Mouse (Mus musculus) ES-Bruce4 (cell line): ENCODE data around the gene Kcnn3. TPM values are rescaled to one million over a fixed set of nuclear protein-coding genes. Genes with fewer than 3 reads are reported as not detected.

Experiments used
- H3K27ac ChIP-seq: 2 replicates; pipeline ENCODE4 v1.5.1; 2012; ENCODE audit warnings: low read length, inconsistent platforms; ENCODE audit not compliant: insufficient read depth
- H3K27me3 ChIP-seq: 2 replicates; pipeline ENCODE4 v1.6.1; 2012; ENCODE audit warnings: mild to moderate bottlenecking, low read length, inconsistent platforms; ENCODE audit not compliant: control insufficient read depth, poor library complexity, insufficient read depth, severe bottlenecking
- H3K36me3 ChIP-seq: 2 replicates; pipeline ENCODE4 v1.6.1; 2012; ENCODE audit warnings: inconsistent platforms, mild to moderate bottlenecking, low read length, moderate library complexity; ENCODE audit not compliant: control insufficient read depth, poor library complexity, insufficient read depth, severe bottlenecking
- H3K4me1 ChIP-seq: one replicate; pipeline ENCODE4 v1.8.1; 2011; ENCODE audit warnings: low read length; ENCODE audit not compliant: control insufficient read depth, insufficient read depth
- H3K4me3 ChIP-seq: 2 replicates; pipeline ENCODE4 v1.5.1; 2011; ENCODE audit warnings: low read depth, mild to moderate bottlenecking, low read length
- H3K9ac ChIP-seq: 2 replicates; pipeline ENCODE4 v1.6.1; 2012; ENCODE audit warnings: low read depth, mild to moderate bottlenecking, inconsistent platforms; ENCODE audit not compliant: poor library complexity, severe bottlenecking
- H3K9me3 ChIP-seq: replicated peaks from 2 replicates; pipeline ENCODE4 v1.6.1; 2012; ENCODE audit warnings: mild to moderate bottlenecking, low read length, inconsistent platforms; ENCODE audit not compliant: control insufficient read depth, poor library complexity, insufficient read depth, severe bottlenecking
- CTCF ChIP-seq: IDR thresholded peaks from one replicate; pipeline ENCODE4 v1.8.1; 2011; ENCODE audit warnings: low read depth, low read length
- EP300 ChIP-seq: IDR thresholded peaks from 2 replicates; pipeline ENCODE4 v1.6.1; 2011; ENCODE audit warnings: low read depth, low read length; ENCODE audit not compliant: insufficient read depth
- POLR2A ChIP-seq: IDR thresholded peaks from one replicate; pipeline ENCODE4 v1.8.1; 2011; ENCODE audit warnings: low read length; ENCODE audit not compliant: insufficient read depth
- polyA plus RNA-seq: library from polyadenylated mRNA; stranded (reverse); fragments of >200 nt; gene quantifications from 2 replicates; pipeline ENCODE4 v1.2.4, GENCODE M21; 2011; ENCODE audit warnings: low read depth; ENCODE audit not compliant: missing spikeins, insufficient read depth, insufficient read length

Gene Kcnn3
- polyA plus RNA-seq, 1 experiment, result 0.93 TPM

- Histone ChIP-seq H3K4me1 (no peaks in the 10 kb centered on the region), H3K4me3 (no peak overlapping the region), H3K9me3 (no peaks in the 10 kb centered on the region), H3K36me3 (no peaks in the 10 kb centered on the region), H3K27ac (no peak overlapping the region), H3K9ac (no peak overlapping the region), H3K27me3 (no peaks in the 10 kb centered on the region)
- TF ChIP-seq CTCF (no peak), POLR2A (no peak), EP300 (no peak)
Measured at GRCm38 (mm10) chr3:89534566-89535097, 14.7 kb downstream of the Kcnn3 start.

GRCm38 (mm10) chr3:89535147-89535546 lies 15.2 kb downstream of the Kcnn3 start:
- TF ChIP-seq POLR2A (no peak), CTCF (no peak), EP300 (no peak)
- H3K9ac ChIP-seq, result no peak overlapping the region
- no peaks in the 10 kb centered on the region for H3K4me1 ChIP-seq

GRCm38 (mm10) chr3:89539036-89539739 lies 19.2 kb downstream of the Kcnn3 start:
- H3K4me3 ChIP-seq, result no peak overlapping the region
- no peak overlapping the region for H3K27ac ChIP-seq
- no peaks in the 10 kb centered on the region for H3K4me1 ChIP-seq
- H3K27me3 ChIP-seq, result no peaks in the 10 kb centered on the region
- H3K36me3 ChIP-seq, result no peaks in the 10 kb centered on the region
- H3K9me3 ChIP-seq, result no peaks in the 10 kb centered on the region
- H3K9ac ChIP-seq, result no peak overlapping the region
- TF ChIP-seq POLR2A (no peak), CTCF (no peak), EP300 (no peak)

More at GRCm38 (mm10) chr3:89535147-89535546, 15.2 kb downstream of the Kcnn3 start:
- H3K27me3 ChIP-seq, result no peaks in the 10 kb centered on the region
- no peaks in the 10 kb centered on the region for H3K36me3 ChIP-seq
- no peak overlapping the region for H3K4me3 ChIP-seq
- H3K9me3 ChIP-seq, result no peaks in the 10 kb centered on the region
- no peak overlapping the region for H3K27ac ChIP-seq

GRCm38 (mm10) chr3:89539740-89540370 lies 19.9 kb downstream of the Kcnn3 start:
- TF ChIP-seq EP300, result no peak
- no peak for TF ChIP-seq POLR2A
- no peak for TF ChIP-seq CTCF
- Histone ChIP-seq H3K9ac (no peak overlapping the region), H3K4me3 (no peak overlapping the region), H3K9me3 (no peaks in the 10 kb centered on the region), H3K4me1 (no peaks in the 10 kb centered on the region), H3K36me3 (no peaks in the 10 kb centered on the region), H3K27ac (no peak overlapping the region), H3K27me3 (no peaks in the 10 kb centered on the region)

- no peaks in the 10 kb centered on the region for H3K27me3 ChIP-seq
- no peak overlapping the region for H3K9ac ChIP-seq
- no peak for TF ChIP-seq CTCF
- TF ChIP-seq POLR2A, result no peak
- TF ChIP-seq EP300, result no peak
Measured at GRCm38 (mm10) chr3:89540371-89540743, 20.4 kb downstream of the Kcnn3 start.

GRCm38 (mm10) chr3:89546951-89547350 lies 27.0 kb downstream of the Kcnn3 start:
- H3K36me3 ChIP-seq, result no peaks in the 10 kb centered on the region
- TF ChIP-seq EP300, result no peak
- no peak for TF ChIP-seq POLR2A
- H3K4me1 ChIP-seq, result no peaks in the 10 kb centered on the region
- no peak overlapping the region for H3K4me3 ChIP-seq
- no peaks in the 10 kb centered on the region for H3K27me3 ChIP-seq
- no peak overlapping the region for H3K27ac ChIP-seq
- no peak overlapping the region for H3K9ac ChIP-seq
- H3K9me3 ChIP-seq, result no peaks in the 10 kb centered on the region

More at GRCm38 (mm10) chr3:89540371-89540743, 20.4 kb downstream of the Kcnn3 start:
- no peak overlapping the region for H3K4me3 ChIP-seq
- no peaks in the 10 kb centered on the region for H3K4me1 ChIP-seq
- H3K9me3 ChIP-seq, result no peaks in the 10 kb centered on the region
- no peak overlapping the region for H3K27ac ChIP-seq
- no peaks in the 10 kb centered on the region for H3K36me3 ChIP-seq
